Mouse (Mus musculus) stomach, embryonic 16.5 days (tissue): ENCODE data around the gene Sergef. TPM values are rescaled to one million over a fixed set of nuclear protein-coding genes. Genes with fewer than 3 reads are reported as not detected.
A peak's percentile ranks its signal among the peaks of the same experiment; 100 is the strongest.
"Not testable (repeated sequence)": the region's sequence is repeated elsewhere in the genome, so short reads cannot be mapped to it uniquely, and the experiment has no call there.

Experiments
- ATAC-seq: fragments of 200-750 bp; cut with Nextera tagmentation; 2 replicates; pipeline ENCODE4 v1.8.0; 2017; ENCODE audit warnings: moderate number of reproducible peaks, moderate TSS enrichment; ENCODE audit not compliant: insufficient read depth, low FRiP score
- H3K27ac ChIP-seq: fragments of 300-500 bp; sonication (generic); 2 replicates; pipeline ENCODE4 v1.5.1; 2014; ENCODE audit warnings: low read length
- H3K27me3 ChIP-seq: fragments of 300-500 bp; sonication (generic); 2 replicates; pipeline ENCODE4 v1.6.1; 2014; ENCODE audit warnings: low read length, control low read depth, mixed read lengths; ENCODE audit not compliant: control insufficient read depth, insufficient read depth
- H3K36me3 ChIP-seq: fragments of 300-500 bp; sonication (generic); 2 replicates; pipeline ENCODE4 v1.6.1; 2014; ENCODE audit warnings: low read length; ENCODE audit not compliant: control insufficient read depth, insufficient read depth
- H3K4me1 ChIP-seq: fragments of 300-500 bp; sonication (generic); 2 replicates; pipeline ENCODE4 v1.6.1; 2014; ENCODE audit warnings: low read length, control low read depth, mixed read lengths; ENCODE audit not compliant: control insufficient read depth, insufficient read depth
- H3K4me2 ChIP-seq: fragments of 300-500 bp; sonication (generic); 2 replicates; pipeline ENCODE4 v1.6.1; 2014; ENCODE audit warnings: low read depth, low read length, mixed read lengths
- H3K4me3 ChIP-seq: fragments of 300-500 bp; sonication (generic); replicated peaks from 2 replicates; pipeline ENCODE4 v1.5.1; 2014; ENCODE audit warnings: mild to moderate bottlenecking, low read length
- H3K9ac ChIP-seq: fragments of 300-500 bp; sonication (generic); 2 replicates; pipeline ENCODE4 v1.6.1; 2014; ENCODE audit warnings: low read length
- H3K9me3 ChIP-seq: fragments of 300-500 bp; sonication (generic); replicated peaks from 2 replicates; pipeline ENCODE4 v1.6.1; 2016; ENCODE audit warnings: low read length, control low read depth; ENCODE audit not compliant: control insufficient read depth
- WGBS: fragments of 180-500 bp; shearing (Covaris S2); extraction: QIAGEN DNeasy Blood & Tissue Kit; methylation state at CpG from one replicate; pipeline ENCODE4 v1.1.7; 2014; 5-methylcytosine and 5-hydroxymethylcytosine counted together
- polyA plus RNA-seq: library from polyadenylated mRNA; unstranded; fragments of >200 nt; fragmentation: Nextera tagmentation; extraction: Ambion mirVana; gene quantifications from 2 replicates; pipeline ENCODE4 v1.2.1, GENCODE M21; 2015

The Sergef gene
- polyA plus RNA-seq, 1 experiment from 2014 or later = 14.9 TPM

- Histone ChIP-seq H3K36me3 (no peaks in the 10 kb centered on the region), H3K27me3 (peaks cover 5% of the 10 kb centered on the region; the same call in 1 of the 2 replicates), H3K9ac (no peak overlapping the region), H3K4me3 (no peak overlapping the region), H3K4me2 (peak overlapping the region; percentile 34), H3K4me1 (no peaks in the 10 kb centered on the region), H3K9me3 (no peaks in the 10 kb centered on the region), H3K27ac (no peak overlapping the region)
- ATAC-seq = peak; percentile 17; the same call in 1 of the 2 replicates
- WGBS = 1% methylated on average over 21 of the region's 21 CpGs
Measured at GRCm38 (mm10) chr7:46667256-46667655, 27.6 kb upstream of the Sergef start.

GRCm38 (mm10) chr7:46665236-46665635 is 25.6 kb upstream of the Sergef start:
- WGBS = 35% methylated on average over 9 of the region's 9 CpGs
- Histone ChIP-seq H3K9me3 (no peaks in the 10 kb centered on the region), H3K27me3 (peaks cover 5% of the 10 kb centered on the region; the same call in 1 of the 2 replicates), H3K4me3 (no peak overlapping the region), H3K27ac (no peak overlapping the region), H3K4me1 (no peaks in the 10 kb centered on the region), H3K4me2 (no peak overlapping the region), H3K36me3 (no peaks in the 10 kb centered on the region), H3K9ac (no peak overlapping the region)
- ATAC-seq = no peak

GRCm38 (mm10) chr7:46661591-46662090 is 22.0 kb upstream of the Sergef start:
- H3K4me2 ChIP-seq = no peak overlapping the region
- H3K4me1 ChIP-seq = no peaks in the 10 kb centered on the region
- H3K9ac ChIP-seq = no peak overlapping the region
- H3K36me3 ChIP-seq = no peaks in the 10 kb centered on the region
- 53% methylated on average over 18 of the region's 18 CpGs for WGBS
- no peak for ATAC-seq
- no peak overlapping the region for H3K4me3 ChIP-seq
- peaks cover 3% of the 10 kb centered on the region; the same call in 1 of the 2 replicates for H3K27me3 ChIP-seq
- H3K9me3 ChIP-seq = no peaks in the 10 kb centered on the region
- no peak overlapping the region for H3K27ac ChIP-seq

- Histone ChIP-seq H3K4me2 (no peak overlapping the region), H3K9ac (no peak overlapping the region), H3K4me3 (no peak overlapping the region), H3K27me3 (no peaks in the 10 kb centered on the region), H3K9me3 (no peaks in the 10 kb centered on the region), H3K4me1 (no peaks in the 10 kb centered on the region), H3K36me3 (no peaks in the 10 kb centered on the region), H3K27ac (no peak overlapping the region)
- no peak for ATAC-seq
- WGBS = 54% methylated on average over 2 of the region's 2 CpGs
Measured at GRCm38 (mm10) chr7:46652279-46652678, 12.7 kb upstream of the Sergef start.

GRCm38 (mm10) chr7:46650231-46650630 is 10.6 kb upstream of the Sergef start:
- not testable (repeated sequence) for ATAC-seq, H3K4me2 ChIP-seq, H3K9ac ChIP-seq, H3K27ac ChIP-seq, H3K27me3 ChIP-seq, H3K36me3 ChIP-seq, H3K9me3 ChIP-seq, H3K4me1 ChIP-seq, H3K4me3 ChIP-seq
- 44% methylated on average over 5 of the region's 5 CpGs for WGBS

- no peaks in the 10 kb centered on the region for H3K9me3 ChIP-seq
- no peak overlapping the region for H3K4me2 ChIP-seq
- H3K27me3 ChIP-seq = no peaks in the 10 kb centered on the region; the same call in 1 of the 2 replicates
- H3K4me3 ChIP-seq = no peak overlapping the region
- no peaks in the 10 kb centered on the region for H3K36me3 ChIP-seq
- no peak overlapping the region for H3K9ac ChIP-seq
- 71% methylated on average over 4 of the region's 4 CpGs for WGBS
- no peaks in the 10 kb centered on the region for H3K4me1 ChIP-seq
- ATAC-seq = no peak
- H3K27ac ChIP-seq = no peak overlapping the region
Measured at GRCm38 (mm10) chr7:46648431-46649140, 9.0 kb upstream of the Sergef start.

GRCm38 (mm10) chr7:46643172-46643571 is 3.6 kb upstream of the Sergef start:
- Histone ChIP-seq H3K9me3 (no peaks in the 10 kb centered on the region), H3K4me2 (no peak overlapping the region), H3K27me3 (no peaks in the 10 kb centered on the region; the same call in 1 of the 2 replicates), H3K27ac (no peak overlapping the region), H3K4me1 (peaks cover 9% of the 10 kb centered on the region; the same call in 1 of the 2 replicates), H3K9ac (no peak overlapping the region), H3K4me3 (no peak overlapping the region), H3K36me3 (no peaks in the 10 kb centered on the region)
- ATAC-seq = no peak
- WGBS = 79% methylated on average over 1 of the region's 1 CpGs

GRCm38 (mm10) chr7:46640062-46640461 is 455 bp upstream of the Sergef start:
- peak overlapping the region; percentile 79 for H3K4me3 ChIP-seq
- H3K4me2 ChIP-seq = peak overlapping the region; percentile 84
- ATAC-seq = no peak
- peaks cover 9% of the 10 kb centered on the region; the same call in 1 of the 2 replicates for H3K4me1 ChIP-seq
- no peak overlapping the region for H3K27ac ChIP-seq
- H3K9me3 ChIP-seq = no peaks in the 10 kb centered on the region
- peak overlapping the region; percentile 88 for H3K9ac ChIP-seq
- no peaks in the 10 kb centered on the region for H3K36me3 ChIP-seq
- 20% methylated on average over 17 of the region's 17 CpGs for WGBS
- H3K27me3 ChIP-seq = no peaks in the 10 kb centered on the region; the same call in 1 of the 2 replicates

GRCm38 (mm10) chr7:46638889-46639691 is 517 bp downstream of the Sergef start:
- Histone ChIP-seq H3K4me3 (peak overlapping the region; percentile 79), H3K9me3 (no peaks in the 10 kb centered on the region), H3K4me2 (peak overlapping the region; percentile 84), H3K9ac (peak overlapping the region; percentile 88), H3K4me1 (peaks cover 9% of the 10 kb centered on the region; the same call in 1 of the 2 replicates), H3K27ac (peak overlapping the region; percentile 30; the same call in 1 of the 2 replicates), H3K36me3 (no peaks in the 10 kb centered on the region), H3K27me3 (no peaks in the 10 kb centered on the region)
- 8% methylated on average over 32 of the region's 32 CpGs for WGBS
- ATAC-seq = no peak; the same call in 1 of the 2 replicates
